Mouse (Mus musculus) kidney, adult 9 months (tissue): ENCODE measurements around the gene Pram1.
A peak's percentile ranks its signal among the peaks of the same experiment; 100 is the strongest.
"Not testable (repeated sequence)": the region's sequence is repeated elsewhere in the genome, so short reads cannot be mapped to it uniquely, and the experiment has no call there.

Experiments used
- DNase-seq: peaks from one replicate; pipeline ENCODE4 v3.0.0; 2022

Gene Pram1

DNA sequence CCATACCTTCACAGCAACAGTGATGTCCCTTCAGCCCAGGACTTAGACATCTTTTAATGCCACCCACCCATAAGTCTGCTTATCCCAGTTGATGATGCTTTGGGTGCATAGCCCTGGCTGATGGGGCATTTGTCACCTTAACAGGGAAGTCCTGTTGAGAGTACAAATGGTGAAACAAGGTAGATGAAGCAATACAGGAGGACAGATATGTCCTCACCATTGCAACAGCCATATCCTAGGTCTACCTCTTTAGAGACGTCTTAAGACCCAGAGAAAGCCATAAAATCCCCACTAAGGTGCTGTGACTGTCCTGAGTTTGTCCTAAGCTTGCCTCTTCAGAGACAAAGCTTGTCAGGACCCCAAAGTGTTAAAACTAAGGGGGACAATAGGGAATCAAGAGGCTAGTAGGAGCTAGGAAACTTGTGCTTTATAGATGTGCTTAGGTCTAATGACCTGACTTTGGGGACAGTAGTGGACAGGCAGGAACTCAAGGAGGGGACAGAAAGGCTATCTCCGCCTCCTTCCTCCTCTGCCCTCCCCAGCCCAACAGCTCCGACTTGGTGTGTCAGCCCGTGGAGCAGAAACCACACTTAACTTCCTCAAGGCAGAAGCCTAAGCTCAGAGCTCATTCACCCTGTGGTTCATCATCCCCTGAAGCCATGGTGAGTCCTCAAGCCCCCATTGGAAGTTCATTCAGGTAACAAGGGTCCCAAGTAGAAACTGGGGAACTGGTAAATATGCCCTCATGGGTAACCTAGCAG lies at the start of gene Pram1:
TSS of gene Pram1 (plus strand) at position 541 of the 761 bp plus-strand sequence.
- no peak for DNase-seq

DNA sequence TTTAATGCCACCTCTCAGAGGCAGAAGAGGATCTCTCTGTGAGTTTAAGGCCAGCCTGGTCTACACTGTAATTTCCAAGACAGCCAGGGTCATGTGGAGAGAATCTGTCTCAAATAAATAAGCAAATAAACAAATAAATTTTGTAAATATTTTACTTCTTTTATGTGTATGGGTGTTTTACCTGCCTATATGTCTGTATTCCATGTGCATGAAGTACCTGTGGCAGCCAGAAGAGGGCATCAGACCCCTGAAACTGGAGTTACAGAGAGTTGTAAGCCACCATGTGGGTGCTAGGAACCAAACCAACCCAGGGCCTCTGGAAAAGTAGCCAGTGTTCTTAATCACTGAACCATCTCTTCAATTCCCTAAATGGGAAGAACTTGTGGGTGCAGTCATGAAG lies 40.6 kb upstream of the Pram1 start:
- DNase-seq: no peak

DNA sequence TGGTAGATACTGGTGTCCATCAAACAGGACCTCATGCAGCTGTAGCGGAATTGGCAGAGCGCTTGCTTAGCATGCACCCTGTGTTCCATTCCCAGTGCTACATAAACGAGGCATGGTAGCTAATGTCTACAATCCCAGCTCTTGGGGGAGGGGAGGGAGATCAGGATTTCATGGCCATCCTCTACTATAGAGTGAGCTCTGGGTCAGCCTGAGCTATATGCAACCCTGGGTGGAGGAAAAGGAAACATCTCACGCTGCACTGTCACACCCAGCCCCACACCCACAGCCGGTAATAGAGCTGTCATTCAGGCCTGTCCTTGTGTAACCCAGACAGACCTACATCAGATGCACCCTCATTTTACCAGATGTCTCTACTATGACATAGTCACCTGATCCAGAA lies 39.4 kb upstream of the Pram1 start:
- DNase-seq: no peak

DNA sequence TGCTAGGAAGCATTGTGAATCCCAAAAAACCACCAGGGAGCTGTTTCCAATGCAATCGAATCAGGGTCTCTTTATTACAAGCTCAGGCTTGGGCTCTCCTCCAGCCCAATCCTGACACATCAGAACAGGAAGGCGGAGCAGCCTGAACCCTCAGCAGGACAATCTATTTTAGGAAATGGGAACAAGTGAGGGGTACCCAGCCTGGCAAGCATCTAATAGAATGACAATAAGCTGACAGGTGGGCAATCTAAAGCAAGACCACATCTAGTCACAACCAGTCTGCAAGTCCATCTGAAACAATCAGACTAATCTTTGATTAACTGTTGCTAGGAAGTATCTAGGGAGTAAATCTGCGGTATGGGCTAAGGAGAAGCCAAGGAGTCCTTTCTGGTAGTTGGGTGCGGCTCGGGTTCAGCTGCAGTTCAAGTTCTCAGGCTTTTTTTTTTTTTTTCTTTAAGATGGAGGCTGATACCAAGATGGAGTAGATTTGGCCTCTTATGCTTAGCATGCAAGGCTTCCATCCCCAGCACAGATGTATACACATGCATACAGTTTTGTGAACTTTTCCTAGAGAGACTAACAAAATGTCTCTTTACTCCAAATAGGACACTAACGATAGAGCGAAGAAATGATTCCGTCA lies 37.9 kb upstream of the Pram1 start:
- no peak for DNase-seq

DNA sequence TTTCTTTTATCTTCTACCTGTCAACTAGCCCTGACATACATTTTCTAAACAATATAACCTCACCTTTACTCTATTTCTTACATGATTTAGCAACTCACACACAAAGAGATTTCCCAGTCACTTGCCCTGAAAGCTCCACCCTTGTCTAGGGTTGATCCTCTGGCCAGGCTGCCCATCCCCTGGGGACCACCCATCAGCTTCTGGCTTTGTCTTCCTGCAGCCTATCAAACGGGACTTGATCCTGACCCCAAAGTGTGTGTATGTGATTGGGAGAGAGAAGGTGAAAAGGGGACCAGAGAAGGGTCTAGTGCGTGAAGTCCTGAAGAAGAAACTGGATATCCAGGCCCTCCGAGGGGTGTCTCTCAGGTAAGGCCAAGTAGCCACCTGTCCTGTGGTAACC lies 37.0 kb upstream of the Pram1 start:
- no peak for DNase-seq

DNA sequence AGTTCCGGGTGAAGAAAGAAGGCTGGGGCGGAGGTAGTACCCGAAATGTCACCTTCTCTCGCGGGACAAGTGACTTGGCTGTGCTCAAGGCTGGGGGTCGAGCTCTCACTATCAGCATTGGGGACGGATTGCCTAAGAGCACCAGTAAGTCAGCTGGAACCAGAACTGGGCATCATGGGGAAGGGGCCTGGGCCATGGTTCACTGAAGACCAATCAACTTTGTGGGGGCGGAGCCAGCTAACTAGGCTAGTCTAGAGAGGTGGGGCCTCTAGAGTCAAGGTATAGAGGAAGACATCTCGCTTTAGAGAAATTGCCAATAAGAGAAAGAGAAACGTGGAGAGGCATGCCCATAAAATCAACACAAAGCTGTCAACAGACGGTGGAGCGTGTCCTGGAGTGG lies 35.9 kb upstream of the Pram1 start:
- no peak for DNase-seq

DNA sequence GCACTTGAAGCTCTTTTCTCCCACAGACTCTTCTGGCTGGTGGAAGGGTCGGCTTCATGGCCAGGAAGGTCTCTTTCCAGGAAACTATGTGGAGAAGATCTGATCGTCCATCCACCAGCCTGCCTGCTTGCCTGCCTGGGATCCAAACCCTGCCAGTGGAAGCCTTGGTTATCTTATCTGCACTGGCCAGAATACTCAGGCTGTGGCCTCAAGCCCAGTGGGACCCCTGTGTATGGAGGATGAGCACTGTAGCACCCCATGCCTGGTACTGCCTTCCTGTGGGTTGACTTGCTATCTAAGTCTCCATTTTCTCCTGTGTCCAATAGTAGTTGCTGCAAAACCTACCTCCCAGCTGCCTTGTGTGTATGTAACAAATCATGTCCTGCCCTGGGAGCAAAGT lies 30.6 kb upstream of the Pram1 start:
- DNase-seq: no peak

DNA sequence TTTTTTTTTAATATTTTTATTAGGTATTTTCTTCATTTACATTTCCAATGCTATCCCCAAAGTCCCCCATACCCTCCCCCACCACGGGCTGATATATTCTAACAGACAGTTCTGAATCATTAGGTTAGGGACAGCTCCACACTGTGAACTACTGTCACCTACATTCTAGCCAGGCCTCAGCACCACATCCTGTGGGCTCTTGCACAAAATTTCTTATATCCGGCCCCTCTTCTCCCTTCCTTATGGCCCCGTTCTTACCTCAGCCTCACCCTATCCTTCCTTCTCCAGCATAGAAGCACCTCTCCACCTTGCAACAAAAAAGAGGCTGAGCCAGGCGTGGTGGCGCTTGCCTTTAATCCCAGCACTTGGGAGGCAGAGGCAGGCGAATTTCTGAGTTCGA lies 27.3 kb upstream of the Pram1 start:
- no peak for DNase-seq

DNA sequence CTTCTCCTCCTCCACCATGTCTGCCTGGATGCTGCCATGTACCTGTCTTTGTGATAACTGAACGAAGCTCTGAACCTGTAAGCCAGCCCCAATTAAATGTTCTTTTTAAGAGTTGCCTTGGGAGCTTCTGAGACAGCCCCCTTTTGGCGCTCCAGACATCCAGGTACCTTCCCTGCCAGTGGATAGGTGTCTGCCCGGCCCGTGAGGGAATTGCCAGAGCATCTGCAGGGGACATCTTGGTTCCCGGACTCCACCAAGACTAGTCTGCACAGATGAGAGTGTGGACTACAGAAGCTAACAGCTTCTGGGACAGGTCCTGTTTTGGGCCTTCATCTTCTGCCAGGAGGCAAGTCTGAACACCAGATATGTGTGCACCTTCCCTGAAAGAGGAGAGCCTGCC lies 24.1 kb upstream of the Pram1 start:
- not testable (repeated sequence) for DNase-seq

DNA sequence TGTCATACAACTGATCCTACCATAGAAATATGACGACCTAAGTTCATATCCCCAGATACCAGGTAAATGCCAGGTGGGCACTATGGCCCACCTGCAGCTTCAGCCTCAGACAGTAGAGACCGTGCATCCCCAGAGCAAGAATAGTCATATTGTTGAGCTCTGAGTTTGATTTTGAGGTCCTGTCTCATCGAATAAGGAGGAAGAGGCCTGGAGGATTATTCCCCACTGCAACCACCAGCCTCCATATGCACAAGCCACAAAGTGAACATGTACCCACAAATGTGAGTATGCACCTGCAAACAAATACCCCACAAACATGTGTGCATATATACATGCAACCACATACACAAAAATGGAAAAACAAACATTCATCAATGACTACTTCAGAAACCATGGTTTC lies 10.6 kb upstream of the Pram1 start:
- no peak for DNase-seq

DNA sequence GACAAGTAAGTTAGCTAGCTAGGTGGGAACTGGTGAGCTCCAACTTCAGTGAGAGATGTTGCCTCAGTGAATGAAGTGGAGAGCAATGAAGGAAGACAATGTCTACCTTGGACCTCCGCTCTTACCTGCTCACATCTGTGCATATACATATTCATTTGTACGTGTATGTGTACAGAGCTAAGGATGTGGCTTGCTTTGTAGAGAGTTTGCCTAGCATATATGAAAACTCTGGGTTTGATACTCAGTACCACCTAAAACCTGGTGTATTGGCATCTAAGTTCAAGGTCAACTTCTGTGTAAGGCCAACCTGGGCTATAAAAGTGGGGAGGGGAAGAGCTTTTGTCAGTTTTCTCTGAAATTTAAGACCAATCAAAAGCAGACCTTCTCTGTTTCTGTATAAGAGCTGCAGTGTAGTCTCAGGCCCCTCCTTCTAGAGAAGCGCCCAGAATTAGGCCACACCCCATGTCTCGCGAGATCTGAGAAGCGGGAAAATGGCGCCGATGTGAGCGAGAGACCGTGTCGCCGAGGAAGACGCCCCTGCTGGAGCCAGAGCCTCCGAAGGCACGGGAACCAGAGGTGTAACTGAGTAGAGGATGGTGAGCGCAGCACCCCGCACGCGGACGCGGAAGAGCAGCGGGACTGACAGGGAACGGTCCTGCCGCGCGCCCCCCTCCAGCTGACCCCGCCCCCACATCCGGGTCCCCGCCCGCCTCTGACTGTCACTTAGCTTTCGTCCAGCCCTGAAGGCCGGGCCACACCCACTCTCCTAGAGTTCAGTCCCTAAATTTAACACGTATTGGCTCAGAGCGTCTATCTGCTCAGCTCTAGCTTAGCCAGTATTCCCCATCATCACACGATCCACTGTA lies 9.0 kb upstream of the Pram1 start, which contains the start of gene Zfp414:
TSS of gene Zfp414 (plus strand) at position 470 of the 866 bp plus-strand sequence.
- DNase-seq: peak; percentile 95

DNA sequence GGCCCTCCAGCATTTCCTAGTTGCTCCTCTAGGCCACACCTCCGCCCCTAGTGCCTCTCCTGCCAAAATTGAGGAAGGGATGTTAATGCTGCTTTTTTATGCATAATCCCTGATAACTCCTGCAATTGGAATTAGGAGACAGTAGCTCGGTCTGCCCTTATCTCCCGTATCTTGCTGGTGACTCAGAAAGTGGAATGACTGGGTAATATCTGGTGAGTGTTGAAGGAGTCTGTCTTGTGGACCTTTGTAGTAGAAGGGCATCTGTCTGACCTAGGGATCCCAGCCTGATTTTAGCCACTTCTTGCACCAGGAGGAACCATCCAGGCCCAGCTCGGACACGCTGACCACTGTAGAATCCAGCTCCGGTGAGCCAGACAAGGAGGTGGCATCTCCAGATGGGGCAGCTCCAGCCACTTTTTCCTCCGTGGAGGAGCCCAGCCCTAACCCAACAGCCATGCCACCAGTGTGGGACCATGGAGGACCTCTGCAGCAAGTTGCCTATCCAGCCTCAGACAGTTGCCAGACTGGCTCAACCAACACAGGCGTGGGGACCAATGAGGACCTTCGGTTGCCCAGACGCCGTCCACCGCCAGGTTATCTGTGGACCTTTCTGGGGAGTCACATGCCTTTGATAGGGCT lies 8.2 kb upstream of the Pram1 start:
- no peak for DNase-seq

DNA sequence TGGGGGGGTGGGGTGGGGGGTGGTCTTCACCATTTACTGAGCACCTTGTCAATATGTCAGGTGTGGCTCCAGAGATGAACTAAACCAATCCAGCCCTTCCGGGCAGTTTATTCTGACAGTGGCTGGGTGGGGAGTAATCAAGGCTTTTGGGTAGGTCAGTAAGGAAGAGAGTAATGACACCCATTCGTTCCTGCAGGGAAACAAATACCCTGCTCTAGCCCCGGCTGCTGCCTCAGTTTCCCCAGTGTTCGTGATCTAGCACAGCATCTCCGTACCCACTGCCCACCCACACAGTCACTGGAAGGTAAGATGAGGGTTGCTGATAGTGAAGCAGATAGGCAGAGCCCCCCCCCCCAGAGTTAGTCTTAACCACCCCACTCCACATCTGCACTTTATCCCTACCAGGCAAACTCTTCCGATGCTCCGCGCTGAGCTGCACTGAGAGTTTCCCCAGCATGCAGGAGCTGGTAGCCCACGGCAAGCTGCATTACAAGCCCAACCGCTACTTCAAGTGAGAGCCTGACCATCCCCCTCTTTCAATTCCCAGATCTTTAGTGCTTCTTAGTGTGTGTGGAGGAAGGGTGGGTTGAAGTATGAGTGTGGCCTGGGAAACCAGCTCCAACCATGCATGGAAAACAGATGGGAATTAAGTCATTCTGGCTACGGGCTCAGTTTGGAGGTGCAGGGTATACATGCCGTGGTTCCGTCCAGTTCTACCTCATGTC lies 7.5 kb upstream of the Pram1 start:
- DNase-seq: no peak

DNA sequence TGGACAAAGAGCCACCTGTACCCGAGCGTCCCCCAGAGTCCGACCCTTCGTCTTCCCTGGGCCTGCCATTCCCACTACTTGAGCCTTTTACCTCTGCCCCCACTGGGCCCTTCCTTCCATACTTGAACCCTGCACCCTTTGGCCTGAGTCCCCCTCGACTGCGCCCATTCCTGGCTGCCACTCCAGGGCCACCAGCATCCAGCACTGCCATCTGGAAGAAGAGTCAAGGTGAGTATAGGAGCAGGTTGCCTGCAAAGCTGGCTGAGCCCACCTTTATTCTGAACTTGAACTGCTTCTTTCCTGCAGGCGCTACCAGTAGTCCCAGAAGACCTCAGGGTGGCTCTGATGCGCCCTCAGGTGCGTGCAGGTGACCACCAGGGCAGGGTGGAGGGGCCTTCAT lies 6.6 kb upstream of the Pram1 start:
- no peak for DNase-seq

DNA sequence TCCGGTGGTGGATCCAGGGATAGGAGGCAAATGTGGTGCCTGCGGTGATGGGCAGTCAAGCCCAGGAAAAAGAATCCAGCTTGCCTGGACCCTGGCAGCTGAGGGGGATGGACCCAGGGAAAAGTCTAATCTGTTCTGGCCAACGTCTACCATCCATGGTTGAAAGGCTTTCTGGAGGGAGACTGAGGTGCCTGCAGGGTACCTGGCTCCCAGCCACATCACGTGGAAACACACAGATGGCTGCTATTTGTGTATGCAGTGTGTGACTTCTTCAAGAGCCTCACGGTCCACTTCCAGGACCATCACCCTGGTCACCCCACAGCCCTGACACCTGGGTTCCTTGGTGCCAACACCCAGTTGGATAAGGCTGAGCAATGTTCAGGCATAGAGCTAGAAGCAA lies 6.1 kb upstream of the Pram1 start:
- no peak for DNase-seq

DNA sequence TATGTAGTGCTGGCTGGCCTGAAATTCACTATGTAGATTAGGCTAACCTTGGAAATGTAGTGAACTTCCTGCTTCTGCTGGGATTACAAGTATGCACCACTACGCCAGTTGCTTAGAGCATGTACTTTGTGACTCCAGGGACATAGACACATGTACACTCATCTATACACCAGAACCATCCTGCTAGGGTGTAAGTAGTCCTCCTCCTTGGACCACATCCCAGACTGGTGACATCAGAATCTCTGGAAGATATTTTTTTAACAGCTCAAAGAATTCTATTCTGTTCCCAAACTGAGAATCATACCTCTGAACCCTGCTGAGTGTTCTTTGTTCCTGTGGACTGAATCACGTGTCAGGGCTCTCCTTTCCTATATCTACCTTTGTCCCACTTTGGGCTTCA lies 818 bp upstream of the Pram1 start:
- peak; percentile 33 for DNase-seq

DNA sequence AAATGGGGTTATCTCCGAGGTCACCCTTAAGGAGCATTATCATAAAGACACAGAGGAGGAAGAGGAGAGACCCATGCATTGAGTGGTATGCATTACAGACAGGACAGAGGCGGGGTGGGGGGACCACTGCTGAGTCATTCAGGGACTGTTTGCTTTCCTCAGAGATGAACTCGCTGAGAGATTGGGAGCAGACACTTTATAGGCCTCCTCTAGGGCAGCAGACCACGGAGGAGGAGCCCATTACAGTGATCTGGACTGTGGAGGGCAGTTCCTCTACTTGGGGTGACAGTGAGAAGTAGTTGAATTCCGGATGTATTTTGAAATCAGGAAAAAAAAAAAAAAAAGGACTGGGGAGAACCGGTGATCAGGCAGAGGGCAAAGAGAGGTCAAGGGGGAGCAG lies 1.9 kb downstream of the Pram1 start:
- DNase-seq: no peak

DNA sequence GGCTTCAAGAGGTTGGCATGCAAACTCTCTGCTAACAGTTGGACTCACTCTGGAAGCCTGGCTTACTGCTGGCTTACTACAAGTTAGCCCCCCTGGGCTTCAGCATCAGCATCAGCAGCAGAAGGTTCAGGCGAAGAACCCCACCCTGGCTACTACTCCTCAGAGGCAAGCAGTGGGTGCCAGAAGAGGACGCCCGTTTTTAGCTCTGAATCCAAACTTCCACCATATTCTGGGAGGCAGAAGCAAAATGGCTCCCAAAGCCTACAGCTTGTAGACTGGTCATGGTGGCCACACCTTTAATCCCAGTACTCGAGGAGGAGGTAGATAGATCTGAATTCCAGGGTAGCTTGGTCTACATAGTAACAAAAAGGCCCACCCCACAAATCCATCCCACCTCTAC lies 6.2 kb downstream of the Pram1 start:
- no peak for DNase-seq

DNA sequence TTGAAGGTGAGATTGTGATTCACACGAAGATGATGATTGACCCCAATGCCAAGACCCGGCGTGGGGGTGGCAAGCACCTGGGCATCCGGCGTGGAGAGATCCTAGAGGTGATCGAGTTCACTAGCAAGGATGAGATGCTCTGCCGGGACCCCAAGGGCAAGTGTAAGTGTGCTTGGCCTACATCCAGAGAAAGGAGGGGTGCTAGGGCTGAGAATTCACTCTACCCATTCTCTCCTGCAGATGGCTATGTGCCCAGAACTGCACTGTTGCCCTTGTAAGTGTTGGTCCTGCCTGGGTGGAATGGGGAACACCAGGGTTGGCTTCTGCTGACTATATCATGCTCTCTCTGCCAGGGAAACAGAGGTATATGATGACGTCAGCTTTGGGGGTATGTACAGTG lies 7.2 kb downstream of the Pram1 start:
- no peak for DNase-seq

DNA sequence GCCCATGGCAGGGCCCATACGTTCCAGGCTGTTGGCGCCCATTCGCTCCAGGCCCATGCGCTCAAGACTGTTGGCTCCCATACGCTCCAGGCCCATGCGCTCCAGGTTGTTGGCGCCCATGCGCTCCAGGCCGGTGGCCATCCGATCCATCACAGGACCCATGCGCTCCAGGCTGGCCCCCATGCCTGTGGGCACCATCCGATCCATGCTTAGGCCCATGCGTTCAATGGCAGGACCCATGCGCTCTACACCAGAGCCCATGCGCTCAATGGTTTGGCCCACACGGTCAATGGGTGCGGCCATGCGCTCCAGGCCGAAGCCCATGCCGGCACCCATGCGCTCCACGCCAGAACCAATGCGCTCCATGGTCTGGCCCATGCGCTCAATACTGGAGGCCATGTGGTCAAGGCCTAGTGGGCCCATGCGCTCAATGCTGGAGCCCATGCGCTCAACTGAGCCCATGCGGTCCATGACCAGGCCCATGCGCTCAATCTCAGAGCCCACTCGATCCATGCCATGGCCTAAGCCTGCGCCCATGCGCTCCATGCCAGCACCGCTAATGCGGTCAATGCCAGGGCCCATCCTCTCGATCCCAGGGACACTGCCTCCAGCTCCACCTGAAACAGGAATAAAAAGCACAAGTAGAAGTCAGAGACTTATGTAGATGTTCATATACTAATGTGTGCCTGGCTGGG lies 12.1 kb downstream of the Pram1 start:
- no peak for DNase-seq

DNA sequence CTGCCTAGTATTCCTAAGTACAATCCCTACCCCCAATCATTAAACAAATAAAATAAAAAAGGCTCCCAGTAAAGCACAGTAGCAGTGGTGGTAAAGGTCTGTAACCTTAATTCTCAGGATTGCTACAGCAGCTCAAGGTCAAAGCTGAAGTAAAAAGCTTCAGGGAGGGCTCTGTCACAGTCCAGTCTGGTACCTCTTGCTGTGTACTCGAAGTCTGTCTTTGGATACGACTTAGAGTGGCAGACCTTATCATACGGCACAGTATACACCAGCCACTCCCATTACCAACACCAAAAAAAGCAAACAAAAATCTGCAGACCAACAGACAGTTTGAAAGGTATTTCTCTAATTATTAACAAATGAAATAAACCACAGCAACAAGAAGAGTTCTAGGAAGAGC lies 29.0 kb downstream of the Pram1 start:
- no peak for DNase-seq

DNA sequence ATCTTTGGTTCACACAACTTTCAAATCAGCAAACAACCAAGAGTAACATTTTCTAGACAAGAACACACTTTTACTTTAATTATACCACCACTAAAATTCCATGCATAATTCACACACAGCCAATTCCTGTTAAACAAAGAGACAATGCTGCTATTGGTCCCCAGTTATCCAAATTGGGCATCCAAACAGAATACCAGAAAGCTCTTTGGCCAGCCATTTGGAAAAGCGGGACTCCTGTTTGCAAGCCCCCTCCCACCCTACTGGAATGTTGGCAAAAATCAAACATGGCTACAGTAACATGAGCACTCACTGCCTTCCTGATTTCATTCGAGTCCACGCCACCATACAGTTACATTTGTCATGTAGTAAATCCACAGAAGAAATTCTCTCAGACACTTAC lies 31.8 kb downstream of the Pram1 start:
- DNase-seq: no peak
